Mouse (Mus musculus) forelimb bud, embryonic 11.5 days (tissue): ENCODE data around the gene AI182371.

ENCODE experiments used
- DNase-seq: peaks from one replicate; pipeline ENCODE4 v3.0.0-alpha.2; 2012; ENCODE audit warnings: low read depth, low spot score

The AI182371 gene

DNA sequence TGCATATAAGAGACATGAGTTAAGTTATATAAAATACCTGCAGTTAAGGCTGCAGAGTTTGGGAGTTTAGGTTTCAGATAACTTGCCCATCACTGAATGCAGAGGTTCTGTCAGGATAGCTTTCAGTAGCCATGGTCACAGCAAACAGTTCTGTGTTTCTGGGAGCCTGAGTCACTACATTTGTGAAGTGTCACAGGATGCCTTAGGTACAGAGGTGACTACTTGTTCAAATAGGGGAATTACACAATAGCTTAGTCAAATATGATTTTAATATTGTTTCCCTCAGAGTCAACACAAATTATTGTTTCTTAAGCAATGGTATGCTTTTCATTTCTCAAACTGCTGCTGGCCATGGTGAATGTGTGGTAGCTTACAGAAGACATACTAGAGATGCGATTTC, 32.2 kb downstream of the AI182371 start:
- no peak for DNase-seq

DNA sequence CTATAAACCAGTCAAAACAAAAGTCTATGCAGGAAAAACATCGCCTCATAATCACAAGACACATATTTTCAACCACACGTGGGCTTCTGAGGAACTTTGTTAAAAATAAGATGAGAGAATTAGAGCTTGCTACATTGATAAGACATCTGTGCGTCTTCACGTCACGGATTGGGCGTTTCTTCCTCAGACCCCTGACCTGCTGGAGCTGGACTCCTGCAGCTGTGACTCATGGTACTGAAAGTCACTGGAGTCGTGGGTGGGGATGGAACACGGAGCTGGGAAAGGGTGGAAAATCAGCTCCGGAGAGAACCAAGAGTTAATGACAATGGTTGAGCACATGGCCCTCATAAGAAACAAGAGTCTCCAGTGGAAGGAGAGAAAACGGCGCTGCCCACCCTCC, 34.2 kb downstream of the AI182371 start:
- DNase-seq, result no peak

DNA sequence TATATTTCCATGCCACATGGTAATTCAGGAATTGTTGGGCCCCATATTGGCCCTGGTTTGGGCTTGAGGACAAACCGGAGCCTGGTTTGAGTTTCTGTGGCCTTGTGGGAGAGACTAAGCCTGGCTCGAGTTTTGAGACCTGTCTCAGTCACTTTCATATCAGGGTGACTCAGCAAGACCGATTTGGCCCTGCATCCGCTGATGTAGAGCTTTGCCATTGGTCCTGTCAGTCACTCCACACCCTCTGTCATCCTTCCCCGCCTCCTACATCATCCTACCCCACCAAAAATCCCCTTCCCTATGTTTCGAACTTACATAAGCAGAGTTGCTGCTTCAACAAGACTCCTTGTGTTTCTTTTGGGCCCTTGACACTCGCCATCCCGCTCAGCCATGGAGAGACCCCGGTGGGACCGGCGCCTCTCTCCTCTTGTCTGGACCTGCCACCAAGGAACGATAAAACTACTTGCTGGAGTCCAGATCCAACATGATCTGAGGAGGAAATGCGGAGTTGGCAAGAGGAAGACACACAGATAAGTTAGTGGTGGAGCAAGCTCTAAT, 34.7 kb downstream of the AI182371 start:
- DNase-seq, result no peak

DNA sequence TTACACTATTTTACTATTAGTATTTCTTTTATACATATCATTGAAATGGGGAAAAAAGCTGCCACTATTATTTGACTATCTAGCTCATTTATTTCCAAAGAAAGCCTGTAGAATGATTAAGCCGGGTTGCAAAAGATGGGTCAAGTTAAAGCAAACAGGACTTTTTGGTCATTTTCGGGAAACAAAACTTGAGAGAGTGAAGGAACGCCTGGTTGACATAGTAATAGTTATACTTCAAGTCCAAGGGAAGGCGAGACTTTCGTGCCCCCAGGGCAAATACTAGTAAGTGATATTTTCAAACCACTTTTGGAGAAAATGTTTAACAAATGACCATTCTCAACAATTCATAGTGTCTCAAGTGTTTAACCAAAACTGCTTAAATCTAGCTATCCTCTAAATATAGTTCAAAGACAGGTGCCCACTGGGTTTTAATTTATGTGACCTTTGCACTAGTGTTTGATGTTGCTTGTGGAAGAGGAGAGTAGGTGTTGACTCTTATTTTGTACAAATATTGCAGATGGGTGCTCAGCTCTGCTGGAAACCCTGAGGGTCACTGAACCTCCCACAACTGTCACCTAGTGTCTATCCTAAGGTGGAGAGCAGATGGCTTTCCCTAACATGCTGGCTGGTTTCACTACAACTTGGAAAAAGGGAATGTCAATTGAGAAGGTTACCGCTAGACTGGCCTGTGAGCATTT, 37.9 kb downstream of the AI182371 start:
- no peak for DNase-seq

DNA sequence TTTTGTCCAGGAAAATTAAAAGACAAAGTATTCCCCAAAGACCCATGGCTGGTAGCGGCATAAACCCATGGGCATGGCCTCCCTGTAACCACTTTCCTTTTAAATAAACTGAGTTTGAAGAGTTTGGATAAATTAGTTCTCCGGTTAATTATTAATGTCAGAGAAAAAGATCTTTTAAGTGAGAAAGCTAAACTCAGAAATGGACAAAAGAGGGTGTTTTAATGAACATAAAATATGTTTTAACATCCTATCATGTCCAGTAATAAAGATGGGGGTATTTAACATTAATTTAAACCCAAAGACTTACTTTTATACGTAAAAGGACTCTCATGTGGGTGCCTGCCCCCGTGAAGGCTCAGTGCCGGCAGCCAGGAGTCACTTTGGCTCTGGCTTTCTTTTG, 40.0 kb downstream of the AI182371 start, which contains the start of gene Hc:
TSS of gene Hc (minus strand) at position 101 of the 400 bp plus-strand sequence.
- DNase-seq, result no peak

DNA sequence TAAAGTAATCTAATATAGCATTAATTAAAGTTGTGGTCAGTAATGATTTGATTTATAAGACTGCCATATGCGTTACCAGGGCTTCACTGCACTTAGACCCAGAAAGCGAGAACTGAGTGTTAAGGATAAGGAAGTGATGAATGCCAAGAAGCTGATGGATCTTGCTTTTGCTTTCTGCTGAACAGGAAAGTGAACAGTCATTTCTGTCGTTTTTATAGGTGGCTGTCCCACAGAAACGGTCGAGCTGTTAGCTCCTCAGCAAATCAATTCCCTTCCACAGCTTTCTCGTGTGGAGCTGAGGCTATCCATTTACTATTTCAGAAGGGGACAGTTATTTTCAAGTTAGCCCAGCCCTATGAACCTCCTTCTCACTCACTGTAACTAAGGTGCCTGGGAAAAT, 40.4 kb downstream of the AI182371 start:
- no peak for DNase-seq

DNA sequence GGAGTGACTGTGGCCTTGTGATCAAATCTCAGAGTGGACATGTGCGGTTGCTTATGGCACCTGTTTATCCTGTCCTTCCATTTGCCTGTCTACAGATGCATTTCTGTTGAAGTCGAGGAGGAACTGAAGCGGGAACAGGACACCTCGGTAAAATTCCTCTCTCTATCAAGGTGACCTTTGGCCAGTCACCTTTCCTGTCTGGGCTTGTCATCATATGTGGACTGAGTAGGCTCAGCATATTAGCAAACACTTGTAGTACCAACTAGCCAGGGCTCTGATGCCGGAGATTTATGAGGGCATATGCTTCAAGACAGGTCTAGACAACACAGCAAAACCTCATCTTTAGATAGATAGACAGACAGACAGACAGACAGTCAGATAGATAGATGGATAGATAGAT, 41.1 kb downstream of the AI182371 start:
- DNase-seq, result no peak

DNA sequence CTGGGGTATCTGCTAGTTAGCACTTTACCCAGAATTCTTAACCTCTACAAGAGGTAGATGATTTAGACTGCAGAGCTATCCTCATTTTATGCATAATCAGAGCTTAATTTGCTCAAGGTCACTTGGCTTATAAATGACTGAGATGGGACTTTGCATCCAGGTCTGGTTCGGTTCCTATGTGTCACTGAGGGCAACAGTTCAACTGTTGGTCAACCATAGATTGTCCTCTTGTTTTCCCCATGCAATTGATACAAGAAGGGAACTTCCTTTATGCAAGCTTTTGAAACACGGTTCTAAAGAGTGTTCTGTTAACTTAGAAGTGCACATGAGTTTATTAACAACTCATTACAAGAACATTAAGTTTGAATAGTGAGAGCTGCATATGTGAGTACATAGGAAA, 43.0 kb downstream of the AI182371 start:
- no peak for DNase-seq

DNA sequence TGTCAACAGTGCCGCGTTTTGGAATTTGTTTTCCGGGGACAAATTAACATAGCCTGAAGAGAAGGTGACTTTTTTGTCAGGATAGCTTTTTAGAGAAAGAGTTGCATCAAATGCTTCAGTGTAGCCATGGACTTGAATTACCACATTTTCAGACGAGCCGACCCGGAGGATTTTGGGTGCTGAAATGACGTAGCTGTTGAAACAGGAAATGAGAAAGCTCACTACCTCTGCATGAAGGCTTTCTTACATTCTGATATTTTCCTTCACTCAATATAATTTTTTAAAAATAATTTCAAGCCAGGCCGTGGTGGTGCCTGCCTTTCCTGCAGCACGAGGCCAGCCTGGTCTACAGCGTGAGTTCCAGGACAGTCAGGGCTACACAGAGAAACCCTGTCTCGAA, 44.1 kb downstream of the AI182371 start:
- no peak for DNase-seq

DNA sequence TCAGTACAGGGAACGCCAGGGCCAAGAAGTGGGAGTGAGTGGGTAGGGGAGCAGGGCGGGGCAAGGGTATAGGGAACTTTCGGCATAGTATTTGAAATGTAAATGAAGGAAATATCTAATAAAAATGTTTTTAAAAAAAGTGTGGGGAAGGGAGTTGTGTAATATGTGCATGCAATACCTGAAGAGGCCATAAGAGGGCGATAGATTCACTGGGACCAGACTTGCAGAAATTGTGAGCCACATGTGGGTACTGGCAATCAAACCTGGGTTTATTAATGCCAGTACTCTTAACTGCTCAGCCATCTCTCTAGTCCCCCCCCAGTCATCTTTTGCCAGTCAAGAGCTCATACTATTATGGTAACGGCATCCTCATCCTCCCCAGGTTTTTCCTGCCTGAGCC, 52.5 kb downstream of the AI182371 start:
- peak; percentile 34 for DNase-seq

DNA sequence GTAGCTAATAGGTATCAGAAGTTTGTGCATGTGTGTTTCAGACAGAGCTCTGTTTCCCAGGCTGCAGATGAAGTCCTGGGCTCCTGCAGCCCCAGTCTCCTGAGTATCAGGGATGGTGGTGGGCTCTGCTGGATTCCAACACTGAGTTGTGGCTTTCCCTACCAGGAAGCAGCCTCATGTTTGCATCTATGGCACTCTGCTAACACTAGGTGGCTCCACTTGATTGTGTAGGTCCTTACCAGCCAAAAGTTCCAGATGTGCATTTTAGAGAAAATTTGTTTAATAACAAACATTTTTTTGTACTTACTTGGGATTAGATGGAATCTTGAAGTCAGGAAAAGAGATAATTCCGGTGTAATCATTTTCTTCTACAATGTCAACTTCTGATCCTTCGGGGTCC, 56.4 kb downstream of the AI182371 start:
- DNase-seq, result peak; percentile 25

DNA sequence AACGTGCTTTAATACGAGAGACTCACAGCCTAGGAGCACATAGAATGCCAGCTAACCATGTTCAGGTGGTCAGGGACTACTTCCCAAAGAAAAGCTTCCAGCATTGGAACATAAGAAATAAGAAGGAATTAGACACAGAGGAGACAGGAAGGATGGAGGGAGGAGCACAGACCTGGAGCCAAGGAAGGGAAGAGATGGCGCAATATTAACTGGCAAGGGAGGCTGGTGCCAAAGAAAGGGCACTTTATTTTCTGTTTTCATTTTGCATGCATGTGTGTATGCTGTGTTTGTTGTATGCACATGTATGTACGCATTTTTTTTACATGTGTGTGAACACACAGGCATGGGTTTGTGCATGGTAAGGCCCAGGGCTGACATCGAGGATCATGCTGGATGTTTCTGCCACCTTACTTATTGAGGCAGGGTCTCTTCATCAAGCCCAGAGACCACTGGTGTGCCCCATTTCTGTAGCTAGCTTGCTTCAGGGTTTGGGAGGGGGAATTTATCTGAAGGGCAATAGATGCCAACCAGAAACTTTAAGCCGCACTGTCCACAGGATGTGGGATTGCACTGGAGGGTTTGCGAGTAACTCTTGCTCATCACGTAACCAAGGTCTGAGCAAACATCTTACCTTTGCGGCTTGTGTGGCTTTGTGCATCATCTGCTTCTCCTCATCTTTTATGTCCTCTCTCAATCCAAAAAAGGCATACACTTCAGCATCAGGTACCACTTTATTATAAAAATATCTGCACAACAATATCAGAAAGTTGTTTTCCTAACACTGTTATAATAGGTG, 62.6 kb downstream of the AI182371 start:
- DNase-seq, result no peak
